Mouse (Mus musculus) ES-Bruce4 (cell line): ENCODE measurements at regions not wholly inside any gene's neighbourhood (a gene's known extent, or its start where the extent isn't known, plus 50 kb on each side); places are given as distances from the start of the nearest gene placed in this dataset.

Source experiments
- H3K27ac ChIP-seq: 2 replicates; pipeline ENCODE4 v1.5.1; 2012; ENCODE audit warnings: low read length, inconsistent platforms; ENCODE audit not compliant: insufficient read depth
- H3K27me3 ChIP-seq: 2 replicates; pipeline ENCODE4 v1.6.1; 2012; ENCODE audit warnings: mild to moderate bottlenecking, low read length, inconsistent platforms; ENCODE audit not compliant: control insufficient read depth, poor library complexity, insufficient read depth, severe bottlenecking
- H3K36me3 ChIP-seq: 2 replicates; pipeline ENCODE4 v1.6.1; 2012; ENCODE audit warnings: inconsistent platforms, mild to moderate bottlenecking, low read length, moderate library complexity; ENCODE audit not compliant: control insufficient read depth, poor library complexity, insufficient read depth, severe bottlenecking
- H3K4me1 ChIP-seq: one replicate; pipeline ENCODE4 v1.8.1; 2011; ENCODE audit warnings: low read length; ENCODE audit not compliant: control insufficient read depth, insufficient read depth
- H3K4me3 ChIP-seq: 2 replicates; pipeline ENCODE4 v1.5.1; 2011; ENCODE audit warnings: low read depth, mild to moderate bottlenecking, low read length
- H3K9ac ChIP-seq: 2 replicates; pipeline ENCODE4 v1.6.1; 2012; ENCODE audit warnings: low read depth, mild to moderate bottlenecking, inconsistent platforms; ENCODE audit not compliant: poor library complexity, severe bottlenecking
- H3K9me3 ChIP-seq: replicated peaks from 2 replicates; pipeline ENCODE4 v1.6.1; 2012; ENCODE audit warnings: mild to moderate bottlenecking, low read length, inconsistent platforms; ENCODE audit not compliant: control insufficient read depth, poor library complexity, insufficient read depth, severe bottlenecking
- CTCF ChIP-seq: IDR thresholded peaks from one replicate; pipeline ENCODE4 v1.8.1; 2011; ENCODE audit warnings: low read depth, low read length
- EP300 ChIP-seq: IDR thresholded peaks from 2 replicates; pipeline ENCODE4 v1.6.1; 2011; ENCODE audit warnings: low read depth, low read length; ENCODE audit not compliant: insufficient read depth
- POLR2A ChIP-seq: IDR thresholded peaks from one replicate; pipeline ENCODE4 v1.8.1; 2011; ENCODE audit warnings: low read length; ENCODE audit not compliant: insufficient read depth

- H3K9ac ChIP-seq, result no peak overlapping the region
- TF ChIP-seq POLR2A, result no peak
- TF ChIP-seq EP300, result no peak
- no peak for TF ChIP-seq CTCF
- no peak overlapping the region for H3K27ac ChIP-seq
Observed at GRCm38 (mm10) chr4:55928670-55929069, 396.4 kb upstream of the Klf4 start.

GRCm38 (mm10) chr4:55928196-55928595 is 395.9 kb upstream of the Klf4 start:
- H3K9ac ChIP-seq, result no peak overlapping the region
- H3K9me3 ChIP-seq, result no peaks in the 10 kb centered on the region
- no peaks in the 10 kb centered on the region for H3K36me3 ChIP-seq
- TF ChIP-seq POLR2A (no peak), CTCF (no peak), EP300 (no peak)
- no peaks in the 10 kb centered on the region for H3K27me3 ChIP-seq
- no peak overlapping the region for H3K4me3 ChIP-seq
- no peaks in the 10 kb centered on the region for H3K4me1 ChIP-seq
- H3K27ac ChIP-seq, result no peak overlapping the region

More at GRCm38 (mm10) chr4:55928670-55929069, 396.4 kb upstream of the Klf4 start:
- no peaks in the 10 kb centered on the region for H3K4me1 ChIP-seq
- H3K9me3 ChIP-seq, result no peaks in the 10 kb centered on the region
- no peaks in the 10 kb centered on the region for H3K27me3 ChIP-seq
- no peak overlapping the region for H3K4me3 ChIP-seq
- no peaks in the 10 kb centered on the region for H3K36me3 ChIP-seq

GRCm38 (mm10) chr4:55927391-55927790 is 395.1 kb upstream of the Klf4 start:
- TF ChIP-seq CTCF (no peak), POLR2A (no peak), EP300 (no peak)
- no peak overlapping the region for H3K4me3 ChIP-seq
- no peak overlapping the region for H3K27ac ChIP-seq
- no peaks in the 10 kb centered on the region for H3K9me3 ChIP-seq
- no peaks in the 10 kb centered on the region for H3K27me3 ChIP-seq
- H3K4me1 ChIP-seq, result no peaks in the 10 kb centered on the region
- no peak overlapping the region for H3K9ac ChIP-seq
- no peaks in the 10 kb centered on the region for H3K36me3 ChIP-seq

- no peaks in the 10 kb centered on the region for H3K27me3 ChIP-seq
- no peaks in the 10 kb centered on the region for H3K36me3 ChIP-seq
- H3K4me3 ChIP-seq, result no peak overlapping the region
- H3K4me1 ChIP-seq, result no peaks in the 10 kb centered on the region
- no peak overlapping the region for H3K27ac ChIP-seq
- no peak overlapping the region for H3K9ac ChIP-seq
- H3K9me3 ChIP-seq, result no peaks in the 10 kb centered on the region
- TF ChIP-seq POLR2A (no peak), EP300 (no peak), CTCF (no peak)
Observed at GRCm38 (mm10) chr4:55924974-55925373, 392.7 kb upstream of the Klf4 start.

- H3K4me3 ChIP-seq, result no peak overlapping the region
- TF ChIP-seq POLR2A (no peak), CTCF (no peak), EP300 (no peak)
- H3K9ac ChIP-seq, result no peak overlapping the region
- H3K9me3 ChIP-seq, result no peaks in the 10 kb centered on the region
- no peaks in the 10 kb centered on the region for H3K27me3 ChIP-seq
- H3K27ac ChIP-seq, result no peak overlapping the region
- no peaks in the 10 kb centered on the region for H3K36me3 ChIP-seq
- no peaks in the 10 kb centered on the region for H3K4me1 ChIP-seq
Observed at GRCm38 (mm10) chr4:55921217-55921616, 389.0 kb upstream of the Klf4 start.

- Histone ChIP-seq H3K9me3 (no peaks in the 10 kb centered on the region), H3K36me3 (no peaks in the 10 kb centered on the region), H3K4me3 (no peak overlapping the region), H3K4me1 (no peaks in the 10 kb centered on the region), H3K27ac (no peak overlapping the region), H3K9ac (no peak overlapping the region), H3K27me3 (no peaks in the 10 kb centered on the region)
- TF ChIP-seq POLR2A, result no peak
- no peak for TF ChIP-seq EP300
- no peak for TF ChIP-seq CTCF
Observed at GRCm38 (mm10) chr4:55894116-55894885, 362.0 kb upstream of the Klf4 start.
